Mouse (Mus musculus) kidney, postnatal 4 days (tissue): ENCODE data around the gene Galnt4.
"Not testable (repeated sequence)": the region's sequence is repeated elsewhere in the genome, so short reads cannot be mapped to it uniquely, and the experiment has no call there.

Source experiments
- DNase-seq, 2 experiments: peaks; one replicate each; pipeline ENCODE4 v3.0.0; 2021; ENCODE audit warnings: mixed read lengths in 2 of 2

The Galnt4 gene

DNA sequence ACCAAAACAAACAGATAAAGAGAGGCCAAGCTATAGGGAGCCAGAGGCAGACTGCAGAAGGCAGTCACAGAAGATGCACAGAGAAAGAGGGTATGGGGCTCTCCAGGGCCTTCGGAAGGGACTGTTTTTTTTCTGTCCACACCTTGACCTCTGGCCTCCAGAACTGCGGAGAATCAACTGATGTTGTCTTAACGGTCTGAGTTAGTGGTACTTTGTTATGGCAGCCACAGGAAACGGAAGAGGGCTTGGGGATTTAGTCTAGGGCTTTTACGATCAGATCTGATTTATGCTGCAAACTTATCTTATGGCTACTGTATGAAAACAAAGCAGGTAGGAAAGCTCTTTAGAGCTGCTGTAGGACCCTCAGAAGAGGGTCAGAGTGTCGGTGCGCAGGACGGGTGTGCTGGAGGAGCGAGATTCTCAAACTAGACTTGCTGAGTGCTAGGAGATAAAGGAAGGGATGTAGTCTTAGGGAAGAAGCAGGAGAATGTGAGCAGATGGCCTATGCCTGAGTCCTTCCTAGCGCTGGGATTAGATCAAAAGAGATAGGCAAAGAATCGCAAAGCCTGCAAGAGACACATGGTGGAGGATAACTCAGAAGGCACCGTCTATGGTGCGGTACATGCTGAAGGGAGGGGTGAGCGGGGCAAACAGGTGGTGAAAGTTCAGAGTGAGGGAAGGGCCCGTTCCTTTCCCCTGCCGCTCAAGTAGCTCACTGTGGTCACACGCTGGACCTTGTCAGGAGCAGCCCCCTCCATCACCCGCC, 7.7 kb downstream of the Galnt4 start:
- DNase-seq, result no peak

DNA sequence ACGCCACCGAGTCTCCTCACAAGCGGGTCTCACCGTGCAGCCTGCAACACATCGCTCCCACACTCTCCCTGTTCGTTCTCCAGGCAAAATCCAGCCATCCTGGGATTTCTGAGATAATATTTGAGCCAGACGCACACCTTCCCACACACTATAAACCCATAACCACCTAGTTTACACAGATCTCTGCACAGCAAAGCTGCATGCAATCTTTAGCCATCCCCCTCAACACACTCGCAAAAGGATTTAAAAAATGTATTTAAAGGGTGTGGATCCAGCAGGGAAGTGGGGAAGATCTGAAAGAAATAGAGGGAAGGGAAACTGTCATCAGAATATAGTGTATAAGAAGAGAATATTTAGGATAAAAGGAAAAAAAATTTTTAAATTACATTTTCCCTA, 8.3 kb downstream of the Galnt4 start:
- no peak for DNase-seq

DNA sequence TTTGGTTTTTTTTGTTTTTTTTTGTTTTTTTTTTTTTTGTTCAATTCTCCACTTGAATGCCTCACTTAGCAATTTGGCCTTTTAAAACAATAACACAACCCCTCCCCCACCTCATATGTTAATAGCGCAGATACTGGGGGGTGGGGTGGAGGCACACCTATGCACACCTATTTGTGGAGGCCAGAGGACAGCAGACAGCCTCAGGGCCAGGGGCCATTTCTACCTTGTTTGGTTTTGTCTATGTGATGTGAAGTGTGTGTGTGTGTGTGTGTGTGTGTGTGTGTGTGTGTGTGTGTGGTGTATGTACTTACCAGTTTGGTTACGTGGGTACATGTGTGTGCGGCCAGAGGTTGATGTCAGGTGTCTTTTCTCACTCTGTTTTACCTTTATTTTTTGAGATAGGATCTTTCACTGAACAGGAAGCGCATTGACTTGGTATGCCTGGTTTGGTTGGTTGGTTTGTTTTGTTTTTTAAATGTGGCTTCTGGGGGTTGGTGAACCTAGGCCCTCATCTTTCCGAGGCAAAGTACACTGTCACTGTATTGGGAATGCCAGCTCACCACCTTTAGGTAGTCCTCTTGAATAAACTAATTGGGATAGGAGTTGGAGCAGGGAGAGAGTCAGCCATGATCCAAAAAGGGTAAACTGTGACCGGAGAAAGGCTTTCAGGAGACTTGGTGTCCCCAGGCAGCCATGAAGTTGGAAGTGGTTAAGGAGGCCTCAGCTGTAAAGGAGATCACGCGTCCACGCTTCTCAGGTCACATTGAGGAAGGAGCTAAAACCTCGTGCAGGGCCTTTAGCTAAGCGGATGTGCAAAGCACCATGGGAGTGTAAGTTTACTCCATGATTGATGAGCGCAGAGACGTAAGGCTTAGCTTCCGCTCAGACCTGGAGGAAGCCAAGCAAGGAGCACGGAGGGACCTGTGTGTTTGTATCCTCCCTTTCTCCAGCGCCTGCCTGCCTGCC, 9.0 kb downstream of the Galnt4 start:
- DNase-seq, result peak in 1 of 2 experiments; percentile 20

DNA sequence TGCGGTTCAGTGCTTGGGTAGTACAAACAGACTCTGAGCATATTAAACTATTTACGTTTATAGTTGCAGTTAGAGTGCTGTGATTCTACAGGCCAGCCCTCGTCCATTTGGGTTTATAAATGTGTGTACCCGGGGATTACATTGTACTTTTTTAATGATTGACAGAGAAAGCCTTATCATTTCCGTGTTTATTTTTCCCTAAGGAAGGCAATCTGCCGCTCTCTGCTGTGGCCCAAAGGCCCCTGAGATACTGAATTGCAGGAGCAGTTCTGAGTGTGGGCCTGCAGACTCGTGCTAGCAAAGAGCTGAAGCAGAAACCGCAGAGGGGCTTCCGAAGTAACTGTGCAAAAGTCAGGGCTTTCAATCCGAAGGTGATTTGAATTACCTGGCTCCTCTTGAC, 9.9 kb downstream of the Galnt4 start:
- DNase-seq, result no peak

DNA sequence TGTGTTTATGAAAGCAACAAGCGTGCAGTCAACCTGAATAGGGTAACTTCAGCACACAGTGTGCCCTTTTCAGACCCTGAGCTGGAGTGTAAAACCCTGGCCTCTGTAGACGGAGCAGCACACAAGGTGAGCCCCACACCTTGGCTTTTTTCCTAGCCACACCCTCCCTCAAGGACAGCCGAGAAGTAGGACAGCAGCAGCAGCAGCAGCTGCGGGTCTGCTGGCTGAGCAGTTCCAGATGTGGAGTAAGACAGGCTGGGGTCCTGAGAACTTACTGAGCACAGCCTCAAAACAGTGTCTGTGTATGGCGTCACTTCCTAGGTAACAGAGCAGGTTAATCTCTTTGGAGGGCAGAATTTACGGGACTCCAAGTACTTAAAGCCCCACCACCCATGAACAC, 10.7 kb downstream of the Galnt4 start:
- no peak for DNase-seq

DNA sequence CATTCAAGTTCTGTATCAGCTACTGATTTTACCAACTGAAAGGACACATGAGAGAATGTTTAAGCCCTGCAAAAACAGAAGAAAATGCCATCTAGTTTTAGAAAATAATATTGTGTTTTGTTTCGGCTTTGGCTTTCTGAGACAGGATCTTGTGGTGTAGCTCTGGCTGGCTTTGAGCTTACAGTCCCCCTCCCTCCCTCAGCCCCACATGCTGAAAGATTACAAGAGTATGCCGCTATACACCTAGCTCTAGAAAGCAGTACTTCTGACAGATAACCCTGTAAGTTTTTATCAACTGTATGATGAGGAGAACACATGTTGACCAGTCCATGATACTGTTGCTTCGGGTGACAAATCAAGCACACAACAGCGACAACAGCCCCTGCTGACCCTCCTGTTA, 11.5 kb downstream of the Galnt4 start:
- no peak for DNase-seq

DNA sequence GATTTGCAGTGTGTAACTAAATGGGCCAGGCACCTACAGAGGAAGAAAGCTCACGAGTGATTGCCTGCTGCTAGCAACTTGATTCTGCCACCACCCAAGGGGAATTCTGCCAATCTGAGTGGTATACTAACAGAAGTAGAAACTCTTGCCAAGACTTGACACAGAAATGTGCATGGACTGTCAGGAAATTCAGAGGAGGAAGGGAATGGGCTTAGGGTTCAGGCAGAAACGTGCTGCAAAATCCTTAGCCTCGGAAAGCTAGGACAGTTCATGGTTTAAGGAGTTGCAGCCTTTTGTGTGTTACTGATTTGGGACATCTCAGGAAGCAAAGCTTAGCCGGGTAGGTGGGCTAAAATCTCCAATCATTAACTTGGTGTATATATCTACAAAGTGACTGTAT, 18.3 kb downstream of the Galnt4 start, which contains the start of gene Phxr2:
Gene Phxr2 (minus strand): TSS at position 101 of the 400 bp plus-strand sequence.
- no peak for DNase-seq

DNA sequence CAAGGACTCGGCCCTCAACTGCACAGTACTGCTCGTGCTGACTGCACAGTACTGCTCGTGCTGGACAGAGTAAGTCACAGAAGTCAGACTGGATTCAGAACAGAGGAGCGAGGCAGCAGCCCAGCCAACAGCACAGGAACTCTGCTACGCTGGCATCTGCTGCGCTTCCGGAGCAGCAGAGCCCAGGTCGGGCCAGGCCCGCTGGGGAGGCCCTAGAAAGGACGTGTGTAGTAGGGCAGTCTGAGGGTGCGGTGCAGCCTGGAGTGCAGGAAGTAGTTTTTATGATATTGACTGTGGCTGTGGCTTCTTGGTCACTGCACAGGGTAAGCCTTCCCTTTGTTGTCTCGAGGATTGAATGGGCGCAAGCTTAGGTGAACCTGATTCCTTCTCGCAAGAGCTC, 19.0 kb downstream of the Galnt4 start:
- DNase-seq, result no peak

DNA sequence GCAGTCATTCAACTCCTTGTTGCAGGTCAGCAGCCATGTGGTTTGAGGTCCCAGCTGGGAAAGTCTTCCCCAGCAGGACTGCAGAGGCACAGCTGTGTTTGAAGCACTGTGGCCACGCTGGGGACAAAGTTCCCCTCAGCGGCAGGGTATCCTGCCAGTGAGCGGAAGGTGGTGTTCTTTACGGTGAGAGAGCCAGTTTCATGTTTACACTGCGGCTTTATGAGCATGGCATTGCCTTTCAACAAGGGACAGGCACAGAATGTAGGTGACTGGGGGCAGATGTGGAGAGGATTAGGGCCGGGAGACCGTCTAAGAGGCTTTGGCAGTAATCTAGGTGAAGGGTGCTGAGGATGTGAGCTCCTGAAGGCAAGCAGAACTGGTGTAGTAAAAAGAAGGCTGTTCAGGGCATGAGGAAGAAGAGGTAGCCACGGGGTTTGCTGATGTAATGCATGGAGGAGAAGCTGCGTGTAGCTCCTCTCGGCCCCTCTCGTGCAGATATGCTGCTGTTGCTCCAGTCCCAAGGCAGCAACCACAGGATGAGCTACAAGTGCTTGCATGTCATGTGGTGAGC, 19.8 kb downstream of the Galnt4 start:
- no peak for DNase-seq

DNA sequence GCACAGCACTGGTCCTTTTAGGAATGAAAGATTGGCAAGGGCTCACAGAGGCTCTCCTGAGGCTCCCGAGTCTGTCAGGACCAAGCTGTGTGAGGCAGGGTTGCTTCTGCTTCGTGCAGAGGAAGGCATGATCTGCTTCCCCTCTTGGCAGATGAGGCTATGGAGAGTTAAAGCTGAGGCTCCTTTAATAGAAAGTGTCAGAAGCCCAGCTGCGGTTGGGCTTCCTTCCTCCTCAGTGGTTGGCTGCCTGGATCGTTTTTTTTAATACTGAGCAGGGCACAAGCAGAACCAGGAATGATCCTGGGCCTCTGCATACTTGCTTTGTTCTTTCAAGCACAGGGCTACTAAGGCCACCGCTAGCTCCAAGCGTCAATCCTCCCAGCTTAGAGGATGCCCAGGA, 22.7 kb downstream of the Galnt4 start:
- DNase-seq, result no peak

DNA sequence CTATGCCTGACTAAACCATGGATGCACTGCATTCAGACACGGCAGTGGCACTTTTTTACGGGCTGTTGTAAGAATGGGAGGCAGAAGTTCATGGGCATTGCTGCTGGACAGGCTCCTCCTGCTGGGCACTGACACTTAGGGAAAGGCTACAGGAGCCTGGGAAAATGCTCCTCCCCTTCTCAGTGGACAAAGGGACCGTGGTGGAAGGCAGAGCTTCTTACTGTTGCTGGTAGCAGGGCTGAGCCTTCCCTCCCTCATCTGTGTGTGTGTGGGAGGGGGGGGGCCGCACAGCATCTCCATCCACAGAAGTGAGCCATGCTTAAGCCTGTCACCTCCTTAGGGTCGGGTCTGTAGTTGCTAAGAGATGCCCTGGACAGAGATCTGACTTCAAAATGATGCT, 23.3 kb downstream of the Galnt4 start:
- DNase-seq, result no peak

DNA sequence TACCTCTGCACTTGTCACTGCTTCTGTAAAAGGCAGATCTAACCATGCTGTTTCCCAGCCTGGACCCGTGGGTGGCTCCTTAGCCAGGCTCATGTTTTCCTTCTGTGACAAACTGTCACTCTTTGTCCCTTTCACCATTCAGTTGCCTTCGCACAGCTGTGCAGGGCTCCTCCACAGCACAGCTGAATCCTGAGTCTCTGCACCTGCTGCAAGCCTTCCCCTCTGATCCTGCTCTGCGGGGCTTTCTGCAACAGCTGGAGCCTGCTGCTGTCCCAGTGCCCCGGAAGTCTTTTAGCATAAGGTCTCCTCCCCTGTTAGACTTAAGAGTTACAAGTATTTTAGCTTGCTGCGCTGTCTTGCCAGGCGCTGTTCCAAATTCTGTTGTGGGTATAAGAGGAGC, 24.2 kb downstream of the Galnt4 start:
- peak; percentile 57 to 70 for DNase-seq

DNA sequence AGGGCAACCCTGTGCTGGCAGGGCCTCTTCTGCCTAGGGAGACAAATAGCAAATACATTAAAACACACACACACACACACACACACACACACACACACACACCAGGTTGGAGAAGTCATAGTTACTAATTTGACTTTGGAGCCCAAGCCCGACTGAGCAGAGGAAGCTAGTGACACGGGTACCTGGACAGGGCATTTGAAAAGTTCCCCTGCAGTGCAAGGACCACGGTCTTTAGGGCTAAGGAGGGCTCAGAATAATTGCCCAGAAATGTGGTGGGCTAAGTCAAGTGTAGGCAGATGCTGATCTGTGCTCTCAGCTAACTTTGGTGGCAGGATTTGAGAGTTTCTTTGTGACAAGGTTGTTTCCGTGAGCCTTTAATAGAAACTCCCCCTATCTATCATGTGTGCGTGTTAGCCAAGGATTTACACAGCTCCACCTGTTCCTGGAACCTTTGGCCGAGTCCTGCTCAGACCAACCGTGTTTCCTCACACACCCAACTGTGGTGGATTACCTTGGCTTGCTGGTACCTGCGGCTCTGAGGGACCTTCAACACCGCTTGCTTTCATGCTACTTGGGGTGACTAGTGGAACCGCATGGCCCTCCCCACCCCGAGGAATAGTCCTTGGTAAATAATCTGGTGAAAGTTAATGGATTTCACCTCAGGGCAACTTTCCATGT, 24.8 kb downstream of the Galnt4 start:
- DNase-seq, result no peak

DNA sequence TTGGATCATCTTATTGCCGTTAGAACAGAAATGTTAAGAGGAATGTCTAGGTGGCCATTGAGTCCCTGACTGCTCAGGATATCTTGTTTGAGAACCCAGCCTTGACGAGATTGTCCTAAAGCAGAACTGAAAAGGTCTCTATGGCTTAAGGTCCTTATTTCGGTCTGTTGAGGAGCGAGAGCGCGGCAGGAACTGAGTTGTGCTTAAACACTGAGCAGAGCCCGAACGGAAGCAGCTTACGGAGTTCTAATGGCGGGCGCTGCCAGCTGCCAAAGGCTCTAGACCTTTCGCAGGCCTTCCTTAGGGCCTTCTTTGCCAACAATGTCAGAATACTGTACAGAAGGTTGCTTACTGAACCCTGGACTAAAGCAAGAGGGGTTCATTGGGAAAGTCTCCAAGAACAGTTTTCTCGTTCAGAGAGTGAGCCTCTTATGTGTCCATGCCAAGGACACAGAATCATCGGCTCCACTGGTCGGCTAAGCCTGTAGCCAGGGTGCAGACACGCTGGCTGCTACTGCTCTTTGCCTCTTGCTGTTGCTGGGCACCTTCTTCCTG, 25.4 kb downstream of the Galnt4 start:
- DNase-seq, result no peak

DNA sequence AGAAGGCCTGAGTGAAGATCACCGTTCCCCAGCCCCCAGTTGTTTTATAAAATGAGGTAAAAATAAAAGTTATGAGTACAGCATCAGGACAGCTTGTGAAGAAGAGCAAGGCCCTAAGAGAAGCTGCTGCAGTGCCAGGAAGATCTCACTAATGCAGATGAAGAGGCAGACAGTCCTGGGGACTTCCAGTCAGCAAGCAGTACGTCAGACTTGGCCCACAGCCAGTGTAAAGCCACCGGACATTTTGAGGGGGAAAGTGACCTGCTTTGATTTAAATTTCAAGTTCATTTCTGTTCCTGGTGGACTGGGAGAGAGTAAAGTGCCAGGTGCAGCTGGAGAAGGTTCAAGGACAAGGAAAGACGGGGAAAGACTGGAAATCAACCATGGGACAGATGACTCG, 28.4 kb downstream of the Galnt4 start:
- peak in 1 of 2 experiments; percentile 27 for DNase-seq

DNA sequence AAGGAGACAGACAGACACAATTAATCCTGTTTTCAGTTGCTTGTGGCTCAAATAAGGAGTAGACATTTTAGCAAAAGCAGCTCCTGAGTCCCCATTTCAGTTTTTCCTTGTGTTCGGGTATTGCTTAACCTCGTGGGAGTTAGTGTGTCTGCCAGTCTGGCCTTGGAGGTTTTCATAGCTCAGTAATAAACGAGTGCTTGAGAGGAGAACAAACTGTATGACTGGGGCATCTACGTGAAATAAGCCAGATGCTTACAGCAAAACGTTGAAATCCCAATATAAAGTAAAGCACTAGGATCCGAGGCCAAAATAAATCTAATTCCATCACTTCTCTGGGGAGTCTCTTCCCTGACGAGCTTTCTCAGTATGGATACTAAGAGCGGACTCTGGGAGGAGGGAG, 37.7 kb downstream of the Galnt4 start:
- DNase-seq, result no peak

DNA sequence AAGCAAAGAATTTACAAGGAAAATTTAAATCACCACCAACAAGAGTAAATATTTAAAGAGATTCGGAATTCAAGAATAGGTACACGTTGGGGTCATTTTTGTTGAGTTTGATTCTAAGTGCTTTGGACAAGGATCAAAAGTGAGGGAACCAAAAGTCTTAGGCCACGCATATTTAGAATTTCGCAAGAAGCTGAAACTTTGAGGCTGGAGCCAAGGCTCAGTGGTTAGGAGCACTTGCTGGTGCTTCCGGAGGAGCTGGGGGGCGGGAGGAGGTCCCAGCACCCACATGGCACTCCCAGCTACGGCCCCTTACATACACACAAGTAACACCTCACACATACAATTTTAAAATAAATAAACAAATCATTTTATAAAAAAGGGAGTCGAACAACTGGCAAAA, 38.6 kb downstream of the Galnt4 start:
- no peak for DNase-seq

DNA sequence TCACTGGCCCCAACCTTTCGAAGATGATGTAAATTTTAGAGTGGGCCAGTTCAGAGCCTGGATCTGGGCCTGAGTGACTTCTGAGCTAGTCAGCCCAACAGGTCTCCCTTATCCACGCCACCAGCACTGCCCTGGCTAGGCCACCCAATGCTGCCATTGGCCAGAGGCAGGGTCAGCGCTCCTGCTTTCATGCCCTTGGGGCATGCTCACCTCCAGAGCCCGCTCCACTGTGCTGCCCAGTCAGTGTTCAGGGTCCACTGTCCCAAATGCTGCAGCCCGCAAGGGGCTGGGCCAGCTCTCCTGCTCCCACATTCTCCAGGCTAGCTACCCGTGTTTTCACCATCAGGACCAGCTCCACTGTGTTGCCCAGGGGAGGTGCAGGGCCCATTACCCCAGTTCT, 42.1 kb downstream of the Galnt4 start:
- no peak for DNase-seq

DNA sequence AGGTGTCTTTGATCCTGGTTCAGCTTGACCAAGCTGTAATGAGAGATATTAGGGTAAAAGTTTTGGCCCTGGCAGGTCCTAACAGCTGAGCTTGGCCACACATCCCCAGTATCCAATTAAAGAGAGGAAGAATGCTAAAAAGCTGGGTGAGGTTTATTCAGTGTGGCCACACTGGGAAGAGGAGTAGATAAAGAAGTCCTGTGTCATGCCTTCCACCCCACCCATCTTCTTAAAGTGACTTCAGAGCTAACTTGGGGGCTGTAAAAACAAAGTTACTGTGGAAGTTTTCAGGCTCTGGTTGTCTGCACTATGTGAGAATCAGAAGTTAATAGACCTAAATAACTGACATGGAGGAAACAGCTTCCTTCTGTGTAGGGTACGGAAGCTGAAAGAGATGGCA, 43.6 kb downstream of the Galnt4 start:
- no peak for DNase-seq

DNA sequence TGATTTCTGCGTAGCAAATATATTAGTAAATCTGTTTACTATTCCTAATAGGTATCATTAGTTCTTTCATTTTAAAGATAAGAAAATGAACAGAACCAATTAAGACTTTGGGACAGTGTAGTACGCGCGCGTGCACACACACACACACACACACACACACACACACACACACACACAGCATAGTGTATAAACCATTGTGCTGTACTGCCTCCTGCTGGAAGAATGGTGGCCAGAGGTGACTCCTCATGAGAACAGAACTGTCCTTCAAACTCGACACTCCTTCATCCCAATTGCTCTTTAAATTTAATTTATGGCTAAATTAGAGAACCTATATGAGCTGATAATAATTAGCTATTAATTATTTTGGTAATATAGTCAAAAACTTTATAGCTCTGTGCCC, 44.1 kb downstream of the Galnt4 start:
- peak; percentile 60 to 61 for DNase-seq

DNA sequence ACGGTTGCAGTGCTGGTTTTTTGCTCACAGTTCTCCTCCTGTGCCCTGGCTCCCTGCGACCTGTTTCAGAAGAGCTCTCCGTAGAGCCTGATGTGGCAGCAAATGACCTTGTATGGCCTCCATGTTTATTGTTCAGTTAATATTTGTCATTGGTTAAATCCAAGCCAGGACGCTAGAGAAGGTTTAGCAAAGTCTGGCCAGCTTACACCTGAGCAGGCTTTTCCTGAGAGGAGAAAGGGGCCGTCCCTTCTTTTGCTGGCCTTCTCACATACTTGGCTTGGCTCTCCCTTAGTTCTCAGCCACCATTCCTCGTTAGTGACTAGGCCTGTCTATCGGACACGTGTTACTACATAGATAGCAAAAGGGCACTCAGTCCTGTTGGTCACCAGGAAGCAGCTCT, 46.7 kb downstream of the Galnt4 start:
- DNase-seq, result no peak

DNA sequence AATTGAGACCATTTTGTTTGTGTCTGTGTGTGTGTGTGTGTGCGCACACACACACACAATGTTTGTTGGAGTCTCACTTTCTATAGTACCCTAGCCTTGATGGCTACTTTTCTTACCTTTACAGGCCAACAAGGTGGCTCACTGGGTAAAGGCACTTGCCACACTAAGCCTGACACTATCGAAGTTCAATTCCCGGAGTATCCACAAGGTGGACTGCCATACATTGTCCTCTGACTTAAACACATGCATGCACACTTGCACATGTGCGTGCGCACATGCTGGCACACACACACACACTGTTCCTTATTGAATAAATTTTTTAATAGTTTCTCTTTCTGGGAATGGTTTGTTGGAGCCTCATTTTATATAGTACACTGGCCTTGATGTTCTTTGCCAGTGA, 48.8 kb downstream of the Galnt4 start:
- DNase-seq, result no peak

DNA sequence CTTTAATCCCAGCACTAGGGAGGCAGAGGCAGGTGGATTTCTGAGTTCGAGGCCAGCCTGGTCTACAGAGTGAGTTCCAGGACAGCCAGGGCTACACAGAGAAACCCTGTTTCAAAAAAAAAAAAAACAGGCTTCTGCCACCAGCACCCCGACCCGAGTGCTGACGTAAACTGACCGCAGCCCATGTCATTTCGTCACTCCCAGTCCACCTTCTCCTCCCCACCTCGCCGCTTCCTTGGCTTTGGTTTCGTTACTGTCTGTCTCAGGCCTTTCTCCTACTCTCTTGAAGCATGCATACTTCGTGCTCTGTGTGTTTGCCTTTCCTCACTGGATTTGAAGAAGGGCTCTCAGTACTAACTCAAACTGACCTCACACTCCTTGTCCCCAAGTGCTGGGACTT, 49.7 kb downstream of the Galnt4 start:
- DNase-seq, result not testable (repeated sequence)
